Mouse (Mus musculus): ENCODE measurements around the gene Gm14308. TPM values are rescaled to one million over a fixed set of nuclear protein-coding genes. Genes with fewer than 3 reads are reported as not detected.
"Not testable (repeated sequence)": the region's sequence is repeated elsewhere in the genome, so short reads cannot be mapped to it uniquely, and the experiment has no call there.

The Gm14308 gene
- total RNA-seq (2022): 1 to 10 TPM in 2 of 4 experiments, under 1 TPM in 1, not detected in 1; 0.86 to 2.2 (median 2.2) TPM

- not testable (repeated sequence) for DNase-seq (ENCODE audit: low spot score in 2 of 2)
Observed at GRCm38 (mm10) chr2:176636244-176636643, at the start of gene Gm14308. Gene Gm14308 (minus strand): TSS chr2:176636344.

DNA sequence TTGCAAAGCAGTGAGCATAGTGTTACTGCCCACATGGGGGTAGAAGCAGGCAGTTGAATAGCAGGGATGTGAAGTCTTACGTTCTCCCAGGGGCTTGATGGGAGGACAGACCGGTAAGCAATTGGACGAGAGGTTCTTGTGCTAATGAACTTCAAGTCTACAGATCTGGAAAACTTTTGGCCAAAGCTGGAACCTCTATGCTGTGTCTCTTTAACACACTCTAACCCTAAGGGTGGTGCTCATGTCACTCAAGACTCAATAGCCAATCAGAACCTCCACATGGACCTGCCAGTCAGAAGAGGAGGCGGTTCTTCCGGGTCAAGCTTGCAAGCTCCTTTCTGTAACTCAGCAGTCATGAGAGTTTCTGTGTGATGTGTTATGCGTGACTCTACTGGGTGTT, 34.1 kb upstream of the Gm14308 start, which contains the start of gene Zfp973:
Zfp973 (plus strand) TSS at position 301 of the 400 bp plus-strand sequence.
- not testable (repeated sequence) for DNase-seq (ENCODE audit: low spot score in 2 of 2)

Other genes with a start within 250 kb of the Gm14308 start
- 10 to 100 TPM in 1 of 4 experiments, 1 to 10 TPM in 3; 6.8 to 11.0 (median 9.0) TPM for gene Gm14435, start 212.8 kb downstream of the Gm14308 start, total RNA-seq (2022)
- not detected for gene Gm14434, start 149.6 kb downstream of the Gm14308 start, total RNA-seq (2022)
- gene Zfp967, start 115.3 kb downstream of the Gm14308 start, total RNA-seq (2022): not detected
- gene Zfp973, start 34.2 kb upstream of the Gm14308 start, total RNA-seq (2022): 10 to 100 TPM; 12.2 to 16.2 (median 13.3) TPM
- gene Gm14305, start 72.0 kb upstream of the Gm14308 start, total RNA-seq (2022): 1 to 10 TPM; 7.1 to 9.6 (median 8.2) TPM
- 10 to 100 TPM; 10.7 to 20.8 (median 12.1) TPM for gene Gm14295, start 162.3 kb upstream of the Gm14308 start, total RNA-seq (2022)
- gene Gm14408, start 194.8 kb upstream of the Gm14308 start, total RNA-seq (2022): not detected

All from gastrocnemius, adult 8-10 months (tissue).